Mouse (Mus musculus) adipocyte (in vitro differentiated cells): ENCODE results near the gene Btc.

Experiments
- DNase-seq: peaks from one replicate; pipeline ENCODE4 v3.0.0-alpha.2; 2016; ENCODE audit warnings: low spot score

Gene Btc

DNA sequence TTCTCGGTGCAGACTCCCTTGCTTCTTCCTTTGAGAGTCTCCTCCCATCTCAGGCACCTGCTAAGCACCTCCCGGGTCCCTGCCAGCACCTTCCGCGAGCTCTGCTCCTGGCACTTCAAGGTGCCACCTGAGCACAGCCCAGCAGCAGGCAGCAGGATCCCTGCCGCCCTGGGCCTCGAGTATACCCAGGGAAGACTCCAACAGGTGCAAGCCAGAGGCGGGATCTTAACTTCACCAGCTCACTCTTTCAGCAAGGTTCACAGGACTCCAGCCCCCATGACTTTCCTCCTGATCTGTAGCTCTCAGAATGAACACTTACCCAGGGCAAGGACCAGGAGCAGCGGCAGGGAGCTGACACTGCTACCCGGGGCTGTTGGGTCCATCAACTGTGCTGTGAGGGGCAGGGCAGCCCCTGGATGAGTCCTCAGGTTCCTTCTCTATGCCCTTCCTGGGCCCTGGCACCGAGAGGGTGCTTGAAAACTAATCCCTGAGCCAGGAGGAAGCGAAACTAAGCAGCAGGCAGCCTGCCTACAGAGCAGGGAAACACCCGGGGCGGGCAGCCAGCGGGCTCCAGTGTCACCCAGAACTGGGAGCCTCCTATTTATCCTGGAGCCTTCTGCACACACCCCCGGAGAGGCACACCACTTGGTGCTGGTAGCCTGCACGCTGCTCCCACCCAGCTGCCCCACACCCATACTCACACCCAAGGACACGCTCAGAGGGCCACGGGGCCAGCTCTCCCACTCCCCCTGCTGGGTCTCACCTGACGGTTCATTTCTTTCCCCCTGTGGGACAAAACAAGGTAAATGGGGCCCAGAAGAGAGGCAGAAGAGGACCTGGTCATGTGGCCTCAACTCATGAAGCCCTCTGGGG lies at the start of gene Btc:
Gene Btc (minus strand): TSS at position 656 of the 873 bp plus-strand sequence.
- peak; percentile 65 for DNase-seq

GRCm38 (mm10) chr5:91444981-91445517 lies 42.3 kb upstream of the Btc start:
- no peak for DNase-seq

DNA sequence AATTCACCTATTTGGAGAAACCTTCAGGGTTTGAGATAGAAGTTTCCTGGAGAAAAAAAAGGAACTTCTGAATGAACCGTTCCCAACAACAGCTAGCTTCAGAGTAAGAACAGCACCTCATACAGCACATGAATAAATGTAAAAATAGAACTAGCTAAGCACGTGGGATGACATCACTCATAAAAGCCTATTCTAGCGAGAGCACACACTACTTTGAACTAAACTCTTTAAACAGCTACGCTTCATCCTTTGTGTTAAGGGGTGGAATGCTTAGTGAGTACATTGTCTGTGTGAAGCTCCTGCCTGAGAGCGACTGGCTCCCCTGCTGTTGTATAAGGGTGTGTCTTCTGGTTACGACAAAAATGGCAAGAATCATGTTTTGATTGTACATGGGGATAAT lies 33.8 kb upstream of the Btc start:
- DNase-seq: no peak

DNA sequence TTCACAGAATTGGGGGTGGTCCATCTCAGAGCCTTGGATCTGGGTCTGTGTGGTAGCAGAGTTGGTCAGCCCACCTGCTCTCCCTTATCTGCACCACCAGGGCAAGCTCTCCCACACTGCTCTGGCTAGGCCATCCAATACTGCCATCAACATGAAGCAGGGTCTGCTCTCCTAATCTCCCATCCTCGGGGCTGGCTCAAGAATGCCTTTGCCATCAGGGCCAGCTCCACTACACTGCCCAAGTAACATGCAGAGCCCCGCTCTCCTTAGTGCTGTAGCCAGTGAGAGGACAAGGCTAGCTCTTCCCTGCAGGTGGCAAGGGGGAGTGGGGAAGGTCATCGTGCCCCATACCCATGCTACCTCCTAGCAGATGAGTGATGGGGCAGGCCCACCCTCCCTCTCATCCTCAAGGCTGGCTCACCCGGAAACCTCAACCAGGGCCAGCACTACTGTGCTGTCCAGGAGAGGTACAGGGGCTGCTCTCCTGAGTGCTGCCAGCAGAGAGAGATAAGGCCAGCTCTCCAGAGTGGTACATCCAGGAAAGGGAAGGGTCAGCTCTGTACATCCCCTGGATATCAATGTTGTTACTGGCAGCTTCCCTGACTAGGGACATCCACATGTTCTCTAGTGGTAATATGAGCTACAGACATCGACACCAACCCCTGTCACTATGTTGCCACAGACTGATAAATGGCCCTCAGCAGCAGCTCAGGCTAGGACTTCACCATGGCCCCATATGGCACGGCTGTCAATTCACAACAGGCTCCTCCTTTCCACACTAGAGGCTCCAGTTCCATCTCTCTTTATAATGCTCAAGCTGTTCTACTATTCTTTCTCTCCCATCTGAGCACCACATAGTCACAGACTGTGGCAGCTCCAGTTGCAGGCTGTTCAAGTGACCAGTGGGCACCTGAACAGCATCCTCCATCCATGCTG lies 32.2 kb upstream of the Btc start:
- no peak for DNase-seq

DNA sequence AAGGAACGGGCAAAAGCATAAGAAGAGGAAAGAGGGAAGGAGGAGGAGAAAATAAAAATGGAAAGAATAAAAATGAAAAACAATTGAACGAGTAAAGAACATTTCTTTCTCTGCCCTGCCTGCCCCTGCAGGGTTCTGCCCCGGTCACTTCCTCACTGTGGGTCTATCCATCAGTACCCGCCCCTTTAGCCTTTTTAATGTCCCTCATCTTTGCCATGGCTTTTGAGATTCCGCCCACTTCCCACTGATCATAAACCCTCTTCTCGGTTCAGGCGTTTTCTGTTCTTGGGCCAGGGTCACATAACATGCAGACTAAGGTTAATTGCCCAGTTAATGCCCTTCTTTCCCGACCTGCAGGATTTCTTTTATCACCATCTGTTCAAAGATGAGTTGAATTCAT lies 25.8 kb upstream of the Btc start:
- no peak for DNase-seq

DNA sequence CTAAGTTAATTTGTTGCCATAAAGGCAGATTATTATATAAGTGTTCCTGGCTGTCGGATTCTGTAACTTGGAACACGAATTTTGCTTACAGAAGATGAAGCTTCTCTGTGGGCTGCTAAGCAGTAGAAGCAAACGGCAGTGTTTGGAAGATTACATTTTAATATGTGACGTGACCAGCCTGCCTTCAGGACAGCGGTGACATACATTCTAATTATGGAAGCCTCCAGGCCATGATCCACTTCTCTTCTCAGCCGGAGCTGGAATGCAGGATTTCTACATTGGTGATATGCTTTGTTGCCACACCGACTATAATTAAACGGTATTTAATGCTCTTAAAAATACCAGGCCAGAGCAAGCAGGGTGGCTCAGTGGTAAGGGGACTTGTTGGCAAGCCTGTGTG lies 11.0 kb upstream of the Btc start:
- DNase-seq: no peak

DNA sequence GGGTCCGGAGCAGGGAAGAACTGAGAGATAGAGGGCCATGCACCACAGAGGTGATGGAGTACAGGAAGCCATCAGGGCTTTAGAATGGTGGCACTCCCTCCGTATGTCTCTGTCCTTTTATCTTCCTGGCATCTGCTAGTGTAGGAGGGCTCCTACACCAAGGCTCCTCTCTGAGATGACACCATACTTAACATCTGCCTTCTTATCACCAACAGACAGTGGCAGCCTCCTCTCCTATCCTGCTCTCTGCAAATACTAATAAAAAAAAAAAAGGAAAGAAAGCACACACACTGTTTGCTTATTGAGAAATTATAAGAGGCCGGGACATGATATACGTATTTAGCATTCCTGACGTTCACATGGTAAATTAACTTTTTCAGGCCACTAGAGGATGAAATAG lies 1.5 kb upstream of the Btc start:
- DNase-seq: no peak

DNA sequence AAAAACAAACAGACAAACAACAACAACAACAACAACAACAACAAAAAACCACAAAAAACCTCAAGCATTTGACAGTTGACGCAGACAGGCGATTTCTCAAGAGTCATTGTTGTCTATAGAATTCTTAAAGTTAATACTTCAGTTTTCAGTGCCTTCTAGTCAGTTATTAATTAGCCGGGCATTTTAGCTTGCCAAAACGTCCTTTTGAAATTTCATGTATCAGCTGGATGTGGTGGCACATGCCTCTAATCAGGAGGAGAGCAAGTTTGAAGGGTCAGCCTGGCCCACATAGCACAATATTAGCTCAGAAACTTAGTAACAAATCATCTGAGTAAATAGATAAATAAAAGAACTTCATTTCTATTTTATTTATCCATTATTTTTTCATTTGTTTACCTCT lies 487 bp upstream of the Btc start:
- no peak for DNase-seq

GRCm38 (mm10) chr5:91400493-91401096 lies 2.2 kb downstream of the Btc start:
- no peak for DNase-seq

GRCm38 (mm10) chr5:91375467-91375866 lies 27.3 kb downstream of the Btc start:
- DNase-seq: peak; percentile 42

- DNase-seq: no peak
Measured at GRCm38 (mm10) chr5:91368061-91368565, 34.7 kb downstream of the Btc start.

- DNase-seq: no peak
Measured at GRCm38 (mm10) chr5:91366925-91367324, 35.9 kb downstream of the Btc start.

DNA sequence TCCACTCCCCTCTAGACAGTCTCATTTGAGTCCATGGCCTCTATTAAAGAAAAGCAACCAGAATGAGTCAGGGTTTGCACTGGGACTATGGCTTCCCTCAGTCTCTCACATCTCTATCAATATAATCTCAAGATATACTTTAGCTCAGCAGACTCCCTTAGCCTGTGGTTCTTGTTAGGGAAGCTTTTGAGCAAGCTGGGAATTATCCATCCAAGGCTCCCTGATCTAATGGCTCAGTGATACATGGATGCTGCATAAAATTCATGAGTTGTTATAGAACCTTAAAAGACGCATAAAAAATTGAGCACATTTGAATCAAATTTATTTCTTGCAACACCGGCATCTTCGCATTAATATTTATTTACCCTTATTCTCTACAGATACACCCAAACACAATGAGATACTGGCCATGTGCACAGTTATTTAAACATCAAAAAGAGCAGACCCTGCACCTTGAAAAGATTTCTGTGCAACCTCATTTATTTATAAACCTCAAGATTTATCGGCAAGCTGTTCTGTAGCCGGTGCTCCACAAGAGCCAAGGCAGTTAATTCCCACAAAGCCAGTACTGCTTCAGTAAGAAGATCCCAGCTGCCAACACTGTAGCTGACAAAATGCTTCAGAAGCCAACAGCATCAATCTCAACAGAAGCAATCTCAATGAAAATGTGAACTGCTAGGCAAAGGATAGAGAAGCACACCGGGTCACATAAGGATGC lies 39.4 kb downstream of the Btc start:
- DNase-seq: no peak

GRCm38 (mm10) chr5:91352645-91353044 lies 50.1 kb downstream of the Btc start:
- no peak for DNase-seq

DNA sequence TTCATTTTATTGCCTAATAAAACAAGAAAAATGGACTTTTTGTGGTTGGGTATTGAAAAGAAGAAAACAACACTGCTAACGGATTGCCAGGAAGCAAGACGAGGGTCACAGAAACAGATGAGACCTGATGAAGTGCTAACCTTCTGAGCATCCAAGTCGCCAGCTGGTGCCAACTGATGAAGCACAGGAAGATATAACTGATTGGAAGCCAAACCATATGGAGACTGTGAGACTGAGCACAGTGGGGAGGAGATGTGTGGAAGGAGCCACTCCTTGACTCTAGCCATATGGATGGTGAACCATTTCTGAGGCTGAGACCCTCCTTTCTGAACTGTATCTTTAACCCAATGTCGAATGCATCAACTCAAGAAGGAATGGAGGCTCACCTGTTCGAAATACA lies 57.1 kb downstream of the Btc start:
- DNase-seq: no peak

DNA sequence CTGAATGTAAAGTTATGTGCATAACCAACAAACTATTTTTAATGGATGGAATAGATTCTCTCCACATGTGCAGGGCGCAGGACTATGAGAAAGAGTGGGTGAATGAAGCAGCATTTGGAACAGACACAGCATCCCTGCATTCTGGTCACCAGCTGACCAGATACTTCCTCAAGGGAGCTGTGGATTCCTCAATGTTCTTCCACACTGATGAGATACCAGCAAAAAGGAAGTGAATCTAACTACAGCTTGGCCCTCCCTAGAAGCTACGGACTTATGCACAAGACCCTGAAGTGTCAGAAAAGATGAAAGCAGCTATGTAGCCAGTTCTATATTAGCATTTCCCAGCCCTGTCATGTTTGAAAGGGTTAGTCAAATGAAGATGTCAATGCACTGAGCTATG lies 57.7 kb downstream of the Btc start:
- no peak for DNase-seq

GRCm38 (mm10) chr5:91341981-91342760 lies 60.6 kb downstream of the Btc start:
- DNase-seq: no peak

DNA sequence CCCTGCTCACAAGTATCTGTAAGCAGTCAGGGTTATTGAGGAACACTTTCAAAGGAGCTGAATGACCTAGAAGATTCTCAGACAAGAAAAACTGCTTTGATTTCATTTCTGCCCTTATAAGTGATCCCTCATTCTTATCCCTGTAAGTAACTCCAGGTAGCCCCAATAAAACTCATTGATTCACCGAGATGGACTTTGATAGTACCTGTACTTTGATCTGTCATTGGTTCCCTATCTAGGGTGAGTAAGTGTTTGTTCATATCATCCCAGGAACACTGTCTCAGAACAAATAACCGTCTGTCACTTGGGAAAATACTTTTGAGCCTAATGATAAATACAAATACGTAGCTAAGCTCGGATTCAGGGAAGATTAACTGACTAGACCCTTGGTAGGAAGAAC lies 68.6 kb downstream of the Btc start:
- no peak for DNase-seq

GRCm38 (mm10) chr5:91332079-91332865 lies 70.5 kb downstream of the Btc start:
- DNase-seq: peak; percentile 20

GRCm38 (mm10) chr5:91321840-91322239 lies 81.0 kb downstream of the Btc start:
- DNase-seq: no peak
